Mouse (Mus musculus): ENCODE data around the gene Gm4881. TPM values are rescaled to one million over a fixed set of nuclear protein-coding genes. Genes with fewer than 3 reads are reported as not detected.

Gm4881 gene
- total RNA-seq (2023; ENCODE audit: inconsistent age) = not detected in 4 replicates

GRCm38 (mm10) chr7:24944257-24944950 is at the start of gene Gm4881:
Gene Gm4881 (minus strand): TSS chr7:24944494.

GRCm38 (mm10) chr7:24971972-24972893 is 27.9 kb upstream of the Gm4881 start, which contains the start of gene Rabac1:
Gene Rabac1 (minus strand): TSS chr7:24972754.

GRCm38 (mm10) chr7:24902630-24903443 is 41.5 kb downstream of the Gm4881 start, which contains the start of gene Arhgef1:
Gene Arhgef1 (plus strand): TSS chr7:24902912.

GRCm38 (mm10) chr7:24897224-24897623 is 47.1 kb downstream of the Gm4881 start, which contains the start of gene Cd79a:
Gene Cd79a (plus strand): TSS chr7:24897381.

GRCm38 (mm10) chr7:24883896-24884692 is 60.2 kb downstream of the Gm4881 start, which contains the start of gene Rps19:
Gene Rps19 (plus strand): TSS chr7:24884371.

Other genes starting within 250 kb of the Gm4881 start
- not detected in 4 replicates for gene BC049730, start 235.3 kb downstream of the Gm4881 start, total RNA-seq (2023; ENCODE audit: inconsistent age)
- not detected in 4 replicates for gene Gm4763, start 217.6 kb downstream of the Gm4881 start, total RNA-seq (2023; ENCODE audit: inconsistent age)
- 0.29 to 0.32 TPM in 2 of 4 replicates, not detected in the others for gene Cd177, start 184.2 kb downstream of the Gm4881 start, total RNA-seq (2023; ENCODE audit: inconsistent age)
- gene Ceacam10, start 167.3 kb downstream of the Gm4881 start, total RNA-seq (2023; ENCODE audit: inconsistent age) = not detected in 4 replicates
- 1.7 to 3.0 TPM in 2 of 4 replicates, not detected in the others for gene Gm9844, start 82.3 kb downstream of the Gm4881 start, total RNA-seq (2023; ENCODE audit: inconsistent age)
- not detected in 4 replicates for gene Lypd4, start 74.6 kb downstream of the Gm4881 start, total RNA-seq (2023; ENCODE audit: inconsistent age)
- gene Dmrtc2, start 74.4 kb downstream of the Gm4881 start, total RNA-seq (2023; ENCODE audit: inconsistent age) = not detected in 4 replicates
- gene Rps19, start 60.1 kb downstream of the Gm4881 start, total RNA-seq (2023; ENCODE audit: inconsistent age) = 2,682 to 2,740 TPM (median 2,716 TPM) in 4 replicates
- 1,752 to 1,862 TPM (median 1,794 TPM) in 4 replicates for gene Cd79a, start 47.1 kb downstream of the Gm4881 start, total RNA-seq (2023; ENCODE audit: inconsistent age)
- 1,222 to 1,291 TPM (median 1,265 TPM) in 4 replicates for gene Arhgef1, start 41.6 kb downstream of the Gm4881 start, total RNA-seq (2023; ENCODE audit: inconsistent age)
- 155 to 184 TPM (median 178 TPM) in 4 replicates for gene Rabac1, start 28.3 kb upstream of the Gm4881 start, total RNA-seq (2023; ENCODE audit: inconsistent age)
- 0.13 to 0.51 TPM in 2 of 4 replicates, not detected in the others for gene Atp1a3, start 61.5 kb upstream of the Gm4881 start, total RNA-seq (2023; ENCODE audit: inconsistent age)
- gene Grik5, start 127.9 kb upstream of the Gm4881 start, total RNA-seq (2023; ENCODE audit: inconsistent age) = 1.9 to 3.4 TPM (median 3.1 TPM) in 4 replicates
- 13.0 to 18.2 TPM (median 14.8 TPM) in 4 replicates for gene Zfp574, start 128.1 kb upstream of the Gm4881 start, total RNA-seq (2023; ENCODE audit: inconsistent age)
- 156 to 187 TPM (median 177 TPM) in 4 replicates for gene Pou2f2, start 235.2 kb upstream of the Gm4881 start, total RNA-seq (2023; ENCODE audit: inconsistent age)